Mouse (Mus musculus) thymus, adult 2 months (tissue): ENCODE measurements at regions not wholly inside any gene's neighbourhood (a gene's known extent, or its start where the extent isn't known, plus 50 kb on each side); places are given as distances from the start of the nearest gene placed in this dataset.

Source experiments
- DNase-seq: peaks from one replicate; pipeline ENCODE4 v3.0.0; 2021
- H3K27ac ChIP-seq: fragments of 200-500 bp; 2 replicates; pipeline ENCODE4 v1.5.1; 2012; ENCODE audit warnings: low read length, control low read depth; ENCODE audit not compliant: control insufficient read depth, insufficient read depth
- H3K27me3 ChIP-seq: fragments of 200-500 bp; 2 replicates; pipeline ENCODE4 v1.6.1; 2012; ENCODE audit warnings: mild to moderate bottlenecking, low read length, moderate library complexity, mixed read lengths; ENCODE audit not compliant: control insufficient read depth, insufficient read depth
- H3K36me3 ChIP-seq: fragments of 200-500 bp; 2 replicates; pipeline ENCODE4 v1.6.1; 2012; ENCODE audit warnings: mild to moderate bottlenecking, low read length, moderate library complexity; ENCODE audit not compliant: control insufficient read depth, insufficient read depth
- H3K4me1 ChIP-seq: fragments of 200-500 bp; replicated peaks from 2 replicates; pipeline ENCODE4 v1.6.1; 2012; ENCODE audit warnings: low read length; ENCODE audit not compliant: control insufficient read depth, insufficient read depth
- H3K4me3 ChIP-seq: fragments of 200-500 bp; 2 replicates; pipeline ENCODE4 v1.5.1; 2012; ENCODE audit warnings: mild to moderate bottlenecking, low read length, control low read depth, moderate library complexity; ENCODE audit not compliant: control insufficient read depth, insufficient read depth
- CTCF ChIP-seq: fragments of 200-500 bp; IDR thresholded peaks from 2 replicates; pipeline ENCODE4 v1.5.1; 2012; ENCODE audit warnings: mild to moderate bottlenecking, control low read depth, low read length, moderate library complexity, borderline replicate concordance; ENCODE audit not compliant: control insufficient read depth, poor library complexity, insufficient read depth; ENCODE audit errors: extremely low read depth
- POLR2A ChIP-seq: fragments of 200-500 bp; IDR thresholded peaks from 2 replicates; pipeline ENCODE4 v1.6.1; 2012; ENCODE audit warnings: mild to moderate bottlenecking, low read length, control low read depth, moderate library complexity; ENCODE audit not compliant: control insufficient read depth, poor library complexity, insufficient read depth; ENCODE audit errors: extremely low read depth
- WGBS: fragments of 180-500 bp; shearing (Covaris S2); methylation state at CpG from one replicate; pipeline ENCODE4 v1.1.7; 2018; 5-methylcytosine and 5-hydroxymethylcytosine counted together

DNA sequence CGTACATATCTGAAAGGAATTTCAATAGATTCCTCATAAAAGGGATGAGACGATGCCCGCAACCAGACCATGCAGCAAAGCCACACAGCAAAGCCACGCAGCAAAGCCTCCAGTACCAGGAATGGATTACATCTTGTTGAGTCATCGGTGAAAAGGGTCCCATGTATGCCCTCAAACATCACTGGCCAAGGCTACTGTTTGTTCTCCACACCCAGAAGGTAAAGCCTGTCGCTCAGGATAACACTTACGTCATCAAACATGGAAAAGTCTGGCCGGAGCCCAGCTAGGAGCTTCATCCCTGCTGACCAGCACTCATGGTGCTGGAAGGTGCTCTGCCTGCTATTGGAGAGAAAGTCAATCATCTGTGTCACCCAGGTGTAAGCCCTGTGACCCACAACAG lies 275.7 kb downstream of the Hlx start:
- H3K4me3 ChIP-seq = no peak overlapping the region
- TF ChIP-seq POLR2A (no peak), CTCF (no peak)
- WGBS = 96% methylated on average over 8 of the region's 8 CpGs

DNA sequence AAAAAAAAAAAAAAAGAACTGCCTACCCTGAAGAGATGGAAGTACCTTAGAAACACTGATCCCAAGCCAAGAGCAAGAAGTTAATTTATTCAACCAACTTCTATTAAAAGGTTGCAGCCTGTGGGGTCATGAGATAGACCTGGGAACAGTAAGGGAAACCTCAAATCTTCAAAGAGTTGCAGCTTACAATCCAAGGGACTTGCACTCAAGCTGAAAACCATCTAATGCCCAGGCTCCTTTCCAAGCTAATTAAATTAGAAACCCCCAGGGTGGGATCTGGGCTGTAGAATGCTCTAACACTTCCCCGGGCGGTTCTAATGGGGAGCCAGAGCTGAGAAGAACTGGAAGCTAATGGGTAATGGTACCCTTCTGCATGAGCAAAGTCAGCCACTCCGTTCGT lies 278.0 kb downstream of the Hlx start:
- DNase-seq = no peak
- 97% methylated on average over 4 of the region's 4 CpGs for WGBS
- no peak for TF ChIP-seq POLR2A
- TF ChIP-seq CTCF = no peak

More for the DNA sequence above, 275.7 kb downstream of the Hlx start:
- Histone ChIP-seq H3K27ac (no peak overlapping the region), H3K36me3 (no peaks in the 10 kb centered on the region), H3K4me1 (no peaks in the 10 kb centered on the region), H3K27me3 (no peaks in the 10 kb centered on the region)
- no peak for DNase-seq

GRCm38 (mm10) chr1:184453673-184454072 lies 278.7 kb downstream of the Hlx start:
- no peaks in the 10 kb centered on the region for H3K36me3 ChIP-seq
- no peaks in the 10 kb centered on the region for H3K27me3 ChIP-seq
- no peak for DNase-seq
- no peak for TF ChIP-seq POLR2A
- no peak for TF ChIP-seq CTCF
- no peaks in the 10 kb centered on the region for H3K4me1 ChIP-seq
- H3K4me3 ChIP-seq = no peak overlapping the region
- H3K27ac ChIP-seq = no peak overlapping the region
- 89% methylated on average over 5 of the region's 5 CpGs for WGBS

More for the DNA sequence above, 278.0 kb downstream of the Hlx start:
- Histone ChIP-seq H3K4me1 (no peaks in the 10 kb centered on the region), H3K27me3 (no peaks in the 10 kb centered on the region), H3K27ac (no peak overlapping the region), H3K36me3 (no peaks in the 10 kb centered on the region), H3K4me3 (no peak overlapping the region)

DNA sequence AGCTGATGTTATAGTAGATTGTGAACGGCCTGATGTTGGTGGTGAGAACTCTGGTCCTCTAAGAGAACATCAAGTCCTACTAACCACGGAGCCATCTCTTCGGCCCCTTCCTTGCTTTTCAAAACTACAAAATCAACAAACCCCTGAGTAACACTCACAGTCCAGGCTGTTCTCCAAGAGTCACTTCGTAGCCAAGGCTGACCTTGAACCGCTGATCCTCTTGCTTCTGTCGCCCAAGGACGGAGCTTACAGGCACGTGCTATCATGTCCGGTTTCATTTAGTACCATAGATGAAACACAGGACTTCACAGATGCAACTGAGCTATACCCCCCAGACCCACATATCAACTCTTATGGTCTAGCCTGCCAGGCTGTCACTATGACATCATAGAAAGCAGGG lies 279.4 kb downstream of the Hlx start:
- TF ChIP-seq POLR2A = no peak
- no peak for TF ChIP-seq CTCF
- no peak overlapping the region for H3K27ac ChIP-seq
- 96% methylated on average over 9 of the region's 9 CpGs for whole genome bisulfite sequencing
- no peak for DNase-seq
- H3K4me3 ChIP-seq = no peak overlapping the region
- no peaks in the 10 kb centered on the region for H3K27me3 ChIP-seq
- H3K4me1 ChIP-seq = 0 out of 2 replicates have a peak, but pooled peaks cover 1% of the 10 kb centered on the region
- H3K36me3 ChIP-seq = no peaks in the 10 kb centered on the region

DNA sequence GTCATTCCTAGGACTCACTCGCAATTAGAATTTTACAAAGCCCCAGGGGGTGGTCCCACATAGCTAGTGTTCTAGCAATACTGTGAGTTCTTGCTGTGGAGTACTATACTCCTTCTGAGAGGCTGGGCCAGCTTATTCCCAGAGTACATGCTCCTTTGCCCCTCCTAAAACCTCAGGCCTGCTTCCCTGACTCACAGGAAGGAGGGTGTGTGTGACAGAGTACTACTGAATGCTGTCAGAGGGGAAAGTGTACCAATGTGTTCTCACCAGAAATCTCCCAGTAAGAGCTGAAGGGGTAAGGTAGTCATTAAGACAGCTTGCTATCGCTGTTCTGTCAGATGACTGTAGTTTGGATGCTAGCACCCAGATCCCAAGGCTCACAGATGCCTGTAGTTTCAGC lies 280.7 kb downstream of the Hlx start:
- no peak for DNase-seq
- H3K4me3 ChIP-seq = no peak overlapping the region
- H3K27ac ChIP-seq = no peak overlapping the region
- WGBS = 93% methylated on average over 2 of the region's 2 CpGs
- no peaks in the 10 kb centered on the region for H3K27me3 ChIP-seq
- H3K36me3 ChIP-seq = no peaks in the 10 kb centered on the region
- 0 out of 2 replicates have a peak, but pooled peaks cover 2% of the 10 kb centered on the region for H3K4me1 ChIP-seq
- TF ChIP-seq CTCF (no peak), POLR2A (no peak)

GRCm38 (mm10) chr1:184449007-184449406 lies 283.4 kb downstream of the Hlx start:
- no peak for DNase-seq
- no peak overlapping the region for H3K27ac ChIP-seq
- WGBS = 97% methylated on average over 9 of the region's 9 CpGs

DNA sequence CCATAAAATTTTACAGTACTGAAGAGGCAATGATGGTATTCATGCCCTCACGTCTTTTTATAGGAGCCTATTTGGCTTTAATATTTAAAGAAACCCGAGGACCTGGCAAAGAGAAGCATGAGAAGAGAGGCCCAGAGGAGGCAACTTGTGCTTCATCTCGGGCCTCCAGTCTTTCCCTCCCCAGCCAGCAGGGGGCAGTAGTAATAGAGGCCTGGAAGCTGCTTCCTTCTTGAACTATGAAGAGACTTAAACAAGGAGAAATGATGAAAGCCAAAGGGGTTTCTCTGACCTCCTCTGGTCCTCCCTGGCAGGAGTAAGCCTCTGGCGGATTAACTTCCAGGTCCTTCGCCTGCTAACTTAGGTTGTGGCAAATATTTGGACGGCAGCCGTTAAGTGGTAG lies 284.5 kb downstream of the Hlx start:
- Histone ChIP-seq H3K4me1 (0 out of 2 replicates have a peak, but pooled peaks cover 2% of the 10 kb centered on the region), H3K4me3 (no peak overlapping the region), H3K36me3 (no peaks in the 10 kb centered on the region), H3K27ac (no peak overlapping the region), H3K27me3 (no peaks in the 10 kb centered on the region)
- peak; percentile 80 for DNase-seq
- 60% methylated on average over 7 of the region's 7 CpGs for WGBS
- TF ChIP-seq CTCF = peak; percentile 47; the same call in 1 of the 2 replicates
- TF ChIP-seq POLR2A = no peak

More at GRCm38 (mm10) chr1:184449007-184449406, 283.4 kb downstream of the Hlx start:
- no peaks in the 10 kb centered on the region for H3K36me3 ChIP-seq
- no peak for TF ChIP-seq CTCF
- no peak for TF ChIP-seq POLR2A
- no peak overlapping the region for H3K4me3 ChIP-seq
- H3K4me1 ChIP-seq = 0 out of 2 replicates have a peak, but pooled peaks cover 2% of the 10 kb centered on the region
- no peaks in the 10 kb centered on the region for H3K27me3 ChIP-seq
